Mouse (Mus musculus) kidney, embryonic 16.5 days (tissue): Measurements from ENCODE around the gene B3galt1. TPM values are rescaled to one million over a fixed set of nuclear protein-coding genes. Genes with fewer than 3 reads are reported as not detected.

Experiments used
- ATAC-seq: fragments of 200-750 bp; cut with Nextera tagmentation; 2 replicates; pipeline ENCODE4 v1.8.0; 2017; ENCODE audit warnings: moderate TSS enrichment; ENCODE audit not compliant: low FRiP score, low TSS enrichment
- H3K27ac ChIP-seq: fragments of 300-500 bp; sonication (generic); 2 replicates; pipeline ENCODE4 v1.5.1; 2014; ENCODE audit warnings: low read length
- H3K27me3 ChIP-seq: fragments of 300-500 bp; sonication (generic); 2 replicates; pipeline ENCODE4 v1.6.1; 2014; ENCODE audit warnings: low read length, control low read depth, mixed read lengths; ENCODE audit not compliant: insufficient read depth
- H3K36me3 ChIP-seq: fragments of 300-500 bp; sonication (generic); 2 replicates; pipeline ENCODE4 v1.6.1; 2014; ENCODE audit warnings: low read length, control low read depth, mixed read lengths; ENCODE audit not compliant: insufficient read depth
- H3K4me1 ChIP-seq: fragments of 300-500 bp; sonication (generic); 2 replicates; pipeline ENCODE4 v1.6.1; 2014; ENCODE audit warnings: low read length, control low read depth, mixed read lengths; ENCODE audit not compliant: insufficient read depth
- H3K4me2 ChIP-seq: fragments of 300-500 bp; sonication (generic); replicated peaks from 2 replicates; pipeline ENCODE4 v1.6.1; 2014; ENCODE audit warnings: low read depth, low read length
- H3K4me3 ChIP-seq: fragments of 300-500 bp; sonication (generic); 2 replicates; pipeline ENCODE4 v1.5.1; 2014; ENCODE audit warnings: mild to moderate bottlenecking, low read length
- H3K9ac ChIP-seq: fragments of 300-500 bp; sonication (generic); replicated peaks from 2 replicates; pipeline ENCODE4 v1.6.1; 2014; ENCODE audit warnings: low read length
- H3K9me3 ChIP-seq: fragments of 300-500 bp; sonication (generic); 2 replicates; pipeline ENCODE4 v1.6.1; 2016; ENCODE audit warnings: low read length, control low read depth
- WGBS: fragments of 180-500 bp; shearing (Covaris S2); extraction: QIAGEN DNeasy Blood & Tissue Kit; methylation state at CpG from one replicate; pipeline ENCODE4 v1.1.7; 2014; 5-methylcytosine and 5-hydroxymethylcytosine counted together
- polyA plus RNA-seq: library from polyadenylated mRNA; unstranded; fragments of >200 nt; fragmentation: Nextera tagmentation; extraction: Ambion mirVana; gene quantifications from 2 replicates; pipeline ENCODE4 v1.2.1, GENCODE M21; 2015

B3galt1 gene
- polyA plus RNA-seq, 1 experiment from 2014 or later: 4.9 TPM

- Histone ChIP-seq H3K36me3 (no peaks in the 10 kb centered on the region), H3K27me3 (no peaks in the 10 kb centered on the region), H3K9me3 (no peaks in the 10 kb centered on the region), H3K4me1 (no peaks in the 10 kb centered on the region), H3K27ac (no peak overlapping the region), H3K4me3 (no peak overlapping the region), H3K9ac (no peak overlapping the region), H3K4me2 (no peak overlapping the region)
- ATAC-seq: no peak
- WGBS: 87% methylated on average over 5 of the region's 5 CpGs
Measured at GRCm38 (mm10) chr2:67822360-67822759, 256.7 kb downstream of the B3galt1 start.

GRCm38 (mm10) chr2:67827697-67828096 is 262.0 kb downstream of the B3galt1 start:
- Histone ChIP-seq H3K27ac (no peak overlapping the region), H3K4me1 (no peaks in the 10 kb centered on the region), H3K9me3 (no peaks in the 10 kb centered on the region), H3K36me3 (no peaks in the 10 kb centered on the region), H3K4me3 (no peak overlapping the region), H3K27me3 (no peaks in the 10 kb centered on the region), H3K4me2 (no peak overlapping the region), H3K9ac (no peak overlapping the region)
- no peak for ATAC-seq
- 33% methylated on average over 4 of the region's 4 CpGs for WGBS

GRCm38 (mm10) chr2:67829055-67829915 is 263.6 kb downstream of the B3galt1 start:
- Histone ChIP-seq H3K9ac (no peak overlapping the region), H3K36me3 (no peaks in the 10 kb centered on the region), H3K9me3 (no peaks in the 10 kb centered on the region), H3K27me3 (no peaks in the 10 kb centered on the region), H3K27ac (no peak overlapping the region), H3K4me3 (no peak overlapping the region), H3K4me1 (no peaks in the 10 kb centered on the region), H3K4me2 (no peak overlapping the region)
- WGBS: 80% methylated on average over 5 of the region's 5 CpGs
- ATAC-seq: no peak

GRCm38 (mm10) chr2:67847806-67848205 is 282.1 kb downstream of the B3galt1 start:
- Histone ChIP-seq H3K27me3 (no peaks in the 10 kb centered on the region), H3K9ac (no peak overlapping the region), H3K4me1 (no peaks in the 10 kb centered on the region), H3K27ac (no peak overlapping the region), H3K36me3 (no peaks in the 10 kb centered on the region), H3K4me3 (no peak overlapping the region), H3K4me2 (no peak overlapping the region), H3K9me3 (no peaks in the 10 kb centered on the region)
- WGBS: 88% methylated on average over 8 of the region's 8 CpGs
- no peak for ATAC-seq

- H3K4me1 ChIP-seq: no peaks in the 10 kb centered on the region
- no peak for ATAC-seq
- no peak overlapping the region for H3K4me2 ChIP-seq
- 86% methylated on average over 3 of the region's 3 CpGs for WGBS
- no peak overlapping the region for H3K27ac ChIP-seq
- H3K27me3 ChIP-seq: no peaks in the 10 kb centered on the region
- H3K4me3 ChIP-seq: no peak overlapping the region
- H3K36me3 ChIP-seq: no peaks in the 10 kb centered on the region
- H3K9me3 ChIP-seq: no peaks in the 10 kb centered on the region
- no peak overlapping the region for H3K9ac ChIP-seq
Measured at GRCm38 (mm10) chr2:67850725-67851124, 285.1 kb downstream of the B3galt1 start.

GRCm38 (mm10) chr2:67858340-67858739 is 292.7 kb downstream of the B3galt1 start:
- no peaks in the 10 kb centered on the region for H3K9me3 ChIP-seq
- no peaks in the 10 kb centered on the region for H3K27me3 ChIP-seq
- no peak overlapping the region for H3K27ac ChIP-seq
- H3K9ac ChIP-seq: no peak overlapping the region
- no peak overlapping the region for H3K4me2 ChIP-seq
- WGBS: 95% methylated on average over 2 of the region's 2 CpGs
- H3K4me3 ChIP-seq: no peak overlapping the region
- H3K4me1 ChIP-seq: no peaks in the 10 kb centered on the region
- H3K36me3 ChIP-seq: no peaks in the 10 kb centered on the region
- ATAC-seq: no peak

- 72% methylated on average over 2 of the region's 2 CpGs for WGBS
Measured at GRCm38 (mm10) chr2:67859004-67859403, 293.3 kb downstream of the B3galt1 start.

GRCm38 (mm10) chr2:67873368-67873767 is 307.7 kb downstream of the B3galt1 start:
- H3K4me3 ChIP-seq: no peak overlapping the region
- H3K4me2 ChIP-seq: no peak overlapping the region
- no peaks in the 10 kb centered on the region for H3K27me3 ChIP-seq
- no peak overlapping the region for H3K9ac ChIP-seq
- no peaks in the 10 kb centered on the region for H3K36me3 ChIP-seq
- H3K4me1 ChIP-seq: no peaks in the 10 kb centered on the region
- H3K27ac ChIP-seq: no peak overlapping the region
- WGBS: 87% methylated on average over 3 of the region's 3 CpGs
- H3K9me3 ChIP-seq: no peaks in the 10 kb centered on the region
- ATAC-seq: no peak

More at GRCm38 (mm10) chr2:67859004-67859403, 293.3 kb downstream of the B3galt1 start:
- H3K9ac ChIP-seq: no peak overlapping the region
- H3K36me3 ChIP-seq: no peaks in the 10 kb centered on the region
- no peak for ATAC-seq
- H3K27ac ChIP-seq: no peak overlapping the region
- H3K4me3 ChIP-seq: no peak overlapping the region
- H3K9me3 ChIP-seq: no peaks in the 10 kb centered on the region
- H3K4me2 ChIP-seq: no peak overlapping the region
- H3K27me3 ChIP-seq: no peaks in the 10 kb centered on the region
- H3K4me1 ChIP-seq: no peaks in the 10 kb centered on the region

- H3K9ac ChIP-seq: no peak overlapping the region
- H3K36me3 ChIP-seq: no peaks in the 10 kb centered on the region
- no peak overlapping the region for H3K4me2 ChIP-seq
- WGBS: 82% methylated on average over 3 of the region's 3 CpGs
- no peak for ATAC-seq
- H3K9me3 ChIP-seq: no peaks in the 10 kb centered on the region
- no peak overlapping the region for H3K27ac ChIP-seq
- H3K4me1 ChIP-seq: no peaks in the 10 kb centered on the region
- H3K4me3 ChIP-seq: no peak overlapping the region
- H3K27me3 ChIP-seq: no peaks in the 10 kb centered on the region
Measured at GRCm38 (mm10) chr2:67879836-67880235, 314.2 kb downstream of the B3galt1 start.

- no peak for ATAC-seq
- Histone ChIP-seq H3K4me3 (no peak overlapping the region), H3K9ac (no peak overlapping the region), H3K9me3 (no peaks in the 10 kb centered on the region), H3K27ac (no peak overlapping the region), H3K36me3 (no peaks in the 10 kb centered on the region), H3K4me1 (no peaks in the 10 kb centered on the region), H3K4me2 (no peak overlapping the region), H3K27me3 (no peaks in the 10 kb centered on the region)
- 76% methylated on average over 1 of the region's 1 CpGs for WGBS
Measured at GRCm38 (mm10) chr2:67881713-67882281, 316.1 kb downstream of the B3galt1 start.
